Mouse (Mus musculus) large intestine, adult 2 months (tissue): ENCODE data around the gene Rab3d. TPM values are rescaled to one million over a fixed set of nuclear protein-coding genes. Genes with fewer than 3 reads are reported as not detected.

Experiments used
- polyA plus RNA-seq: library from polyadenylated mRNA; depleted of rRNA; stranded (reverse); fragments of >200 nt; gene quantifications from 2 replicates; pipeline ENCODE4 v1.2.3, GENCODE M21; 2012; rRNA removed

Gene Rab3d
- polyA plus RNA-seq, 1 experiment, result 70.2 TPM

Other genes with a start within 250 kb of the Rab3d start
- gene Ldlr, start 194.7 kb downstream of the Rab3d start, polyA plus RNA-seq, result 64.7 and 74.0 TPM in 2 replicates
- 28.5 and 31.7 TPM in 2 replicates for gene Spc24, start 157.9 kb downstream of the Rab3d start, polyA plus RNA-seq
- gene Kank2, start 119.4 kb downstream of the Rab3d start, polyA plus RNA-seq, result 11.3 and 16.0 TPM in 2 replicates
- gene Angptl8, start 82.7 kb downstream of the Rab3d start, polyA plus RNA-seq, result 6.2 and 7.6 TPM in 2 replicates
- gene Dock6, start 65.6 kb downstream of the Rab3d start, polyA plus RNA-seq, result 52.5 and 66.4 TPM in 2 replicates
- 0.98 and 1.9 TPM in 2 replicates for gene Ccdc159, start 9.3 kb upstream of the Rab3d start, polyA plus RNA-seq
- 101 and 102 TPM in 2 replicates for gene Tmem205, start 9.4 kb upstream of the Rab3d start, polyA plus RNA-seq
- 2.9 and 3.1 TPM in 2 replicates for gene Plppr2, start 18.8 kb upstream of the Rab3d start, polyA plus RNA-seq
- 7.4 and 8.0 TPM in 2 replicates for gene Swsap1, start 37.6 kb upstream of the Rab3d start, polyA plus RNA-seq
- gene Epor, start 45.3 kb upstream of the Rab3d start, polyA plus RNA-seq, result 1.1 and 1.8 TPM in 2 replicates
- 1.9 and 2.4 TPM in 2 replicates for gene Rgl3, start 71.3 kb upstream of the Rab3d start, polyA plus RNA-seq
- gene Ccdc151, start 84.4 kb upstream of the Rab3d start, polyA plus RNA-seq, result 0.14 and 0.15 TPM in 2 replicates
- 127 and 130 TPM in 2 replicates for gene Prkcsh, start 84.6 kb upstream of the Rab3d start, polyA plus RNA-seq
- gene Elavl3, start 133.8 kb upstream of the Rab3d start, polyA plus RNA-seq, result 0.29 and 0.47 TPM in 2 replicates
- gene Gm49318, start 153.1 kb upstream of the Rab3d start, polyA plus RNA-seq, result not detected in 2 replicates
- 8.6 and 10.0 TPM in 2 replicates for gene Zfp653, start 153.2 kb upstream of the Rab3d start, polyA plus RNA-seq
- 47.7 and 48.6 TPM in 2 replicates for gene Ecsit, start 167.2 kb upstream of the Rab3d start, polyA plus RNA-seq
- 253 and 296 TPM in 2 replicates for gene Cnn1, start 181.0 kb upstream of the Rab3d start, polyA plus RNA-seq
- gene Elof1, start 199.0 kb upstream of the Rab3d start, polyA plus RNA-seq, result 120 and 148 TPM in 2 replicates
- 233 and 244 TPM in 2 replicates for gene Acp5, start 217.5 kb upstream of the Rab3d start, polyA plus RNA-seq
- 45.9 and 50.1 TPM in 2 replicates for gene Pigyl, start 238.7 kb upstream of the Rab3d start, polyA plus RNA-seq